ENCODE assay signal across 7 mouse cellular contexts in genomic region chr12:75670611-75671010, GRCm38 (mm10). TPM values are rescaled to one million over a fixed set of nuclear protein-coding genes. Genes with fewer than 3 reads are reported as not detected.
DNase-seq lines count a peak whose midpoint lies in the region; ATAC-seq lines count a peak whose summit lies in the region.

No protein-coding gene starts in this region.

- no peak for ATAC-seq in lung, embryonic 15.5 days (ENCODE audit: borderline replicate concordance, extremely low read depth, low FRiP score, low TSS enrichment)
- ATAC-seq in embryonic facial prominence, embryonic 13.5 days (ENCODE audit: insufficient number of reproducible peaks, insufficient read depth, low FRiP score, low TSS enrichment, low read depth) = no peak
- ATAC-seq in stomach, embryonic 14.5 days (ENCODE audit: insufficient number of reproducible peaks, insufficient read depth, low FRiP score, low read depth) = no peak
- no peak for ATAC-seq in erythroid progenitor cell, adult 5-6 weeks (replicated peaks; ENCODE audit: low FRiP score, poor library complexity, severe bottlenecking)

- H3K27me3 ChIP-seq in lung, embryonic 15.5 days = no peaks in the 10 kb centered on the region
- no peaks in the 10 kb centered on the region for H3K27me3 ChIP-seq in embryonic facial prominence, embryonic 13.5 days
- H3K27me3 ChIP-seq in limb, embryonic 10.5 days (ENCODE audit: low read depth, poor library complexity, severe bottlenecking) = no peaks in the 10 kb centered on the region
- H3K27me3 ChIP-seq in stomach, embryonic 14.5 days (ENCODE audit: control insufficient read depth, insufficient read depth, low read length) = no peaks in the 10 kb centered on the region

- peak overlapping the region; percentile 71 for H3K4me2 ChIP-seq in lung, embryonic 15.5 days
- H3K4me2 ChIP-seq in embryonic facial prominence, embryonic 13.5 days = peak overlapping the region; percentile 74
- peak overlapping the region; percentile 83 for H3K4me2 ChIP-seq in stomach, embryonic 14.5 days (replicated peaks; ENCODE audit: low read depth, low read length)

- H3K9ac ChIP-seq in lung, embryonic 15.5 days = peak overlapping the region; percentile 61; the same call in 1 of the 2 replicates
- peak overlapping the region; percentile 73; the same call in 1 of the 2 replicates for H3K9ac ChIP-seq in embryonic facial prominence, embryonic 13.5 days
- H3K9ac ChIP-seq in stomach, embryonic 14.5 days (replicated peaks; ENCODE audit: low read depth, low read length) = peak overlapping the region; percentile 22; the same call in 1 of the 2 replicates

- 86% methylated on average over 6 of the region's 6 CpGs for WGBS in lung, embryonic 15.5 days
- 89% methylated on average over 6 of the region's 6 CpGs for WGBS in embryonic facial prominence, embryonic 13.5 days
- 87% methylated on average over 6 of the region's 6 CpGs for WGBS in limb, embryonic 10.5 days
- 87% methylated on average over 6 of the region's 6 CpGs for WGBS in stomach, embryonic 14.5 days

- H3K27ac ChIP-seq in lung, embryonic 15.5 days = no peak overlapping the region
- H3K27ac ChIP-seq in embryonic facial prominence, embryonic 13.5 days = no peak overlapping the region
- peak overlapping the region; percentile 85 for H3K27ac ChIP-seq in limb, embryonic 10.5 days
- H3K27ac ChIP-seq in stomach, embryonic 14.5 days (ENCODE audit: low read length) = no peak overlapping the region

- H3K4me1 ChIP-seq in lung, embryonic 15.5 days = peaks cover 8% of the 10 kb centered on the region
- peaks cover 14% of the 10 kb centered on the region for H3K4me1 ChIP-seq in embryonic facial prominence, embryonic 13.5 days
- peaks cover 17% of the 10 kb centered on the region for H3K4me1 ChIP-seq in limb, embryonic 10.5 days
- peaks cover 9% of the 10 kb centered on the region for H3K4me1 ChIP-seq in stomach, embryonic 14.5 days (ENCODE audit: control insufficient read depth, insufficient read depth, low read length)

- no peaks in the 10 kb centered on the region for H3K36me3 ChIP-seq in lung, embryonic 15.5 days
- no peaks in the 10 kb centered on the region for H3K36me3 ChIP-seq in embryonic facial prominence, embryonic 13.5 days
- H3K36me3 ChIP-seq in limb, embryonic 10.5 days = no peaks in the 10 kb centered on the region
- no peaks in the 10 kb centered on the region for H3K36me3 ChIP-seq in stomach, embryonic 14.5 days (ENCODE audit: control insufficient read depth, insufficient read depth, low read length)

- H3K9me3 ChIP-seq in lung, embryonic 15.5 days = no peaks in the 10 kb centered on the region
- H3K9me3 ChIP-seq in embryonic facial prominence, embryonic 13.5 days = no peaks in the 10 kb centered on the region
- no peaks in the 10 kb centered on the region for H3K9me3 ChIP-seq in limb, embryonic 10.5 days (replicated peaks)
- no peaks in the 10 kb centered on the region for H3K9me3 ChIP-seq in stomach, embryonic 14.5 days (ENCODE audit: control insufficient read depth, low read depth, low read length)

- DNase-seq in lung, adult 18-20 months = no peak
- no peak for DNase-seq in limb, embryonic 10.5 days (ENCODE audit: low spot score)
- no peak for DNase-seq in adrenal gland, adult 2 months

- H3K4me3 ChIP-seq in lung, embryonic 15.5 days = peak overlapping the region; percentile 69
- peak overlapping the region; percentile 66 for H3K4me3 ChIP-seq in embryonic facial prominence, embryonic 13.5 days
- H3K4me3 ChIP-seq in limb, embryonic 10.5 days = peak overlapping the region; percentile 70
- H3K4me3 ChIP-seq in stomach, embryonic 14.5 days (ENCODE audit: low read depth, low read length) = peak overlapping the region; percentile 62

RNA-seq across cellular contexts. Expression of gene Wdr89, which starts 1.3 kb away (rescaled TPM):
- polyA plus RNA-seq in lung, embryonic 15.5 days (2015; fragmentation: Nextera tagmentation; extraction: Ambion mirVana) = 10.7 and 11.1 TPM in 2 replicates
- 13.7 and 18.1 TPM in 2 replicates for polyA plus RNA-seq in embryonic facial prominence, embryonic 13.5 days (2015; fragmentation: Nextera tagmentation; extraction: Ambion mirVana)
- polyA plus RNA-seq in limb, embryonic 10.5 days (2016; fragmentation: Nextera tagmentation; extraction: Ambion mirVana) = 15.2 and 17.5 TPM in 2 replicates
- polyA plus RNA-seq in stomach, embryonic 14.5 days (2014; fragmentation: Nextera tagmentation; extraction: Ambion mirVana) = 12.7 and 15.3 TPM in 2 replicates
- 4.7 and 5.9 TPM in 2 replicates for total RNA-seq in erythroid progenitor cell, adult 5-6 weeks (2015; ENCODE audit: low replicate concordance)
- total RNA-seq in erythroid progenitor cell, adult 5-6 weeks (2017; ENCODE audit: low replicate concordance) = 6.7 and 11.8 TPM in 2 replicates
- 1 to 10 TPM; 3.2 to 4.9 TPM for total RNA-seq in adrenal gland, adult 2 months (2021)
- polyA plus RNA-seq in adrenal gland, adult 2 months (2012; rRNA removed) = 1.5 and 2.0 TPM in 2 replicates

Comparison
In these comparisons a context has a peak if more than half of its experiments do, and no peak if none do; other contexts are left out.
1. H3K9ac ChIP-seq: peak in every context shown above with its lines; median percentile 73 in embryonic facial prominence, embryonic 13.5 days; 61 in lung, embryonic 15.5 days; 22 in stomach, embryonic 14.5 days.